Mouse (Mus musculus): ENCODE measurements around the gene Eps15. TPM values are rescaled to one million over a fixed set of nuclear protein-coding genes. Genes with fewer than 3 reads are reported as not detected.
"Not testable (repeated sequence)": the region's sequence is repeated elsewhere in the genome, so short reads cannot be mapped to it uniquely, and the experiment has no call there.

Gene Eps15
- polyA plus RNA-seq, 1 experiment, result 5.9 TPM

- no peak overlapping the region for H3K27ac ChIP-seq (ENCODE audit: insufficient read depth, low read length)
- no peaks in the 10 kb centered on the region for H3K27me3 ChIP-seq (ENCODE audit: control insufficient read depth, insufficient read depth, low read length)
- DNase-seq (ENCODE audit: low read depth in 1 of 2, low spot score in 2 of 2), result no peak
- TF ChIP-seq CTCF (IDR thresholded peaks at IDR 0.05; ENCODE audit: extremely low read depth, insufficient read depth, insufficient read length, insufficient replicate concordance) (no peak), POLR2A (IDR thresholded peaks at IDR 0.05; ENCODE audit: low read depth, low read length) (no peak)
- H3K4me3 ChIP-seq (ENCODE audit: extremely low read depth, insufficient read depth, insufficient read length), result no peak overlapping the region
- H3K36me3 ChIP-seq (ENCODE audit: control insufficient read depth, insufficient read depth, low read length), result no peaks in the 10 kb centered on the region; the same call in 1 of the 2 replicates
- peaks cover 3% of the 10 kb centered on the region for H3K4me1 ChIP-seq (ENCODE audit: control insufficient read depth, insufficient read depth, insufficient read length)
- WGBS, result 27% methylated on average over 13 of the region's 13 CpGs
Observed at GRCm38 (mm10) chr4:109394314-109395074, 114.4 kb downstream of the Eps15 start.

- Histone ChIP-seq H3K27ac (ENCODE audit: insufficient read depth, low read length) (no peak overlapping the region), H3K36me3 (ENCODE audit: control insufficient read depth, insufficient read depth, low read length) (no peaks in the 10 kb centered on the region), H3K27me3 (ENCODE audit: control insufficient read depth, insufficient read depth, low read length) (no peaks in the 10 kb centered on the region), H3K4me1 (ENCODE audit: control insufficient read depth, insufficient read depth, insufficient read length) (no peaks in the 10 kb centered on the region), H3K4me3 (ENCODE audit: extremely low read depth, insufficient read depth, insufficient read length) (no peak overlapping the region)
- DNase-seq (ENCODE audit: low read depth in 1 of 2, low spot score in 2 of 2), result no peak
- 78% methylated on average over 10 of the region's 10 CpGs for WGBS
- no peak for TF ChIP-seq CTCF (IDR thresholded peaks at IDR 0.05; ENCODE audit: extremely low read depth, insufficient read depth, insufficient read length, insufficient replicate concordance)
- no peak for TF ChIP-seq POLR2A (IDR thresholded peaks at IDR 0.05; ENCODE audit: low read depth, low read length)
Observed at GRCm38 (mm10) chr4:109400366-109400980, 120.4 kb downstream of the Eps15 start.

- DNase-seq (ENCODE audit: low read depth in 1 of 2, low spot score in 2 of 2), result no peak
- TF ChIP-seq CTCF (IDR thresholded peaks at IDR 0.05; ENCODE audit: extremely low read depth, insufficient read depth, insufficient read length, insufficient replicate concordance), result no peak
- TF ChIP-seq POLR2A (IDR thresholded peaks at IDR 0.05; ENCODE audit: low read depth, low read length), result no peak
- Histone ChIP-seq H3K4me1 (ENCODE audit: control insufficient read depth, insufficient read depth, insufficient read length) (no peaks in the 10 kb centered on the region), H3K36me3 (ENCODE audit: control insufficient read depth, insufficient read depth, low read length) (no peaks in the 10 kb centered on the region), H3K27ac (ENCODE audit: insufficient read depth, low read length) (no peak overlapping the region), H3K4me3 (ENCODE audit: extremely low read depth, insufficient read depth, insufficient read length) (no peak overlapping the region), H3K27me3 (ENCODE audit: control insufficient read depth, insufficient read depth, low read length) (no peaks in the 10 kb centered on the region)
- 73% methylated on average over 5 of the region's 5 CpGs for WGBS
Observed at GRCm38 (mm10) chr4:109401176-109401689, 121.2 kb downstream of the Eps15 start.

- 93% methylated on average over 3 of the region's 3 CpGs for WGBS
- H3K36me3 ChIP-seq (ENCODE audit: control insufficient read depth, insufficient read depth, low read length); H3K27ac ChIP-seq (ENCODE audit: insufficient read depth, low read length); DNase-seq (ENCODE audit: low read depth in 1 of 2, low spot score in 2 of 2); H3K4me1 ChIP-seq (ENCODE audit: control insufficient read depth, insufficient read depth, insufficient read length); H3K4me3 ChIP-seq (ENCODE audit: extremely low read depth, insufficient read depth, insufficient read length); H3K27me3 ChIP-seq (ENCODE audit: control insufficient read depth, insufficient read depth, low read length): not testable (repeated sequence)
Observed at GRCm38 (mm10) chr4:109404908-109405307, 124.8 kb downstream of the Eps15 start.

- H3K4me3 ChIP-seq (ENCODE audit: extremely low read depth, insufficient read depth, insufficient read length), result no peak overlapping the region
- peaks cover 7% of the 10 kb centered on the region; the same call in 1 of the 2 replicates for H3K27me3 ChIP-seq (ENCODE audit: control insufficient read depth, insufficient read depth, low read length)
- H3K27ac ChIP-seq (ENCODE audit: insufficient read depth, low read length), result no peak overlapping the region
Observed at GRCm38 (mm10) chr4:109405415-109405814, 125.3 kb downstream of the Eps15 start.

GRCm38 (mm10) chr4:109406054-109406485 lies 126.0 kb downstream of the Eps15 start:
- 9% methylated on average over 3 of the region's 3 CpGs for WGBS
- DNase-seq (ENCODE audit: low read depth in 1 of 2, low spot score in 2 of 2), result no peak
- TF ChIP-seq POLR2A (IDR thresholded peaks at IDR 0.05; ENCODE audit: low read depth, low read length) (no peak), CTCF (IDR thresholded peaks at IDR 0.05; ENCODE audit: extremely low read depth, insufficient read depth, insufficient read length, insufficient replicate concordance) (no peak)
- no peaks in the 10 kb centered on the region; the same call in 1 of the 2 replicates for H3K4me1 ChIP-seq (ENCODE audit: control insufficient read depth, insufficient read depth, insufficient read length)
- H3K27me3 ChIP-seq (ENCODE audit: control insufficient read depth, insufficient read depth, low read length), result peaks cover 7% of the 10 kb centered on the region; the same call in 1 of the 2 replicates
- no peak overlapping the region for H3K4me3 ChIP-seq (ENCODE audit: extremely low read depth, insufficient read depth, insufficient read length)
- H3K36me3 ChIP-seq (ENCODE audit: control insufficient read depth, insufficient read depth, low read length), result no peaks in the 10 kb centered on the region
- H3K27ac ChIP-seq (ENCODE audit: insufficient read depth, low read length), result no peak overlapping the region

More at GRCm38 (mm10) chr4:109405415-109405814, 125.3 kb downstream of the Eps15 start:
- Histone ChIP-seq H3K4me1 (ENCODE audit: control insufficient read depth, insufficient read depth, insufficient read length) (no peaks in the 10 kb centered on the region; the same call in 1 of the 2 replicates), H3K36me3 (ENCODE audit: control insufficient read depth, insufficient read depth, low read length) (no peaks in the 10 kb centered on the region)
- DNase-seq (ENCODE audit: low read depth in 1 of 2, low spot score in 2 of 2), result no peak
- TF ChIP-seq CTCF (IDR thresholded peaks at IDR 0.05; ENCODE audit: extremely low read depth, insufficient read depth, insufficient read length, insufficient replicate concordance) (no peak), POLR2A (IDR thresholded peaks at IDR 0.05; ENCODE audit: low read depth, low read length) (no peak)
- WGBS, result 71% methylated on average over 8 of the region's 8 CpGs
